Mouse (Mus musculus) ES-Bruce4 (cell line): ENCODE results near the gene Tbxas1.

Source experiments
- CTCF ChIP-seq: IDR thresholded peaks from one replicate; pipeline ENCODE4 v1.8.1; 2011; ENCODE audit warnings: low read depth, low read length
- EP300 ChIP-seq: IDR thresholded peaks from 2 replicates; pipeline ENCODE4 v1.6.1; 2011; ENCODE audit warnings: low read depth, low read length; ENCODE audit not compliant: insufficient read depth
- POLR2A ChIP-seq: IDR thresholded peaks from one replicate; pipeline ENCODE4 v1.8.1; 2011; ENCODE audit warnings: low read length; ENCODE audit not compliant: insufficient read depth

DNA sequence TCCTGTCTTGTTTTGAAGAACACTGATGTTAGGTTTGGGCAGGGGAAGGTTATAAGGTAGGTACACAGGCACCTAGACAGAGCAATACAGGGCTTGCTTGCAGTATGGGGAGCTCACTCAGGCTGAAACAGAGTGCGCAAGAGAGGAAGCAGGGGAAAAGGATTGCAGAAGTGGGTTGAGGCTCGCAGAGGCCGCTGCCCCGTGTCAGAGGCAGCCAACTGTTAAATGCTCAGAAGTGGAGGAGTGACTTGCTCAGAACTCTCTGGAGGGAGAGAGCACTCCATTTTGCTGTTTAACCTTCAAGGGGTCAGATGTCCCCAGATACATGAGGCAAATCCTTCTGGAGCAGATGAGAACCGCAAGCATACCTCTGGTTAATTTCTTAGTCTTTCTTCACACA is 132.0 kb downstream of the Tbxas1 start:
- TF ChIP-seq EP300 (no peak), CTCF (no peak), POLR2A (no peak)
